Mouse (Mus musculus) MEL (cell line): ENCODE results near the gene Ccdc7a. TPM values are rescaled to one million over a fixed set of nuclear protein-coding genes. Genes with fewer than 3 reads are reported as not detected.
A peak's percentile ranks its signal among the peaks of the same experiment; 100 is the strongest.
"Not testable (repeated sequence)": the region's sequence is repeated elsewhere in the genome, so short reads cannot be mapped to it uniquely, and the experiment has no call there.

ENCODE experiments used
- DNase-seq: peaks from one replicate; pipeline ENCODE4 v3.0.0; 2011; ENCODE audit warnings: low read depth, low spot score
- H3K27ac ChIP-seq: 2 replicates; pipeline ENCODE4 v1.5.1; 2012; ENCODE audit warnings: low read depth, mild to moderate bottlenecking, control low read depth, low read length, moderate library complexity; ENCODE audit not compliant: control insufficient read depth
- H3K27me3 ChIP-seq, 2 experiments: fragments of 150-350 bp in 1 of 2; sonication (generic) in 1 of 2; 2 replicates each; pipeline ENCODE4 v1.6.1; 2012; ENCODE audit warnings: low read length in 2 of 2, mild to moderate bottlenecking in 2 of 2, improper control_type of control experiment in 1 of 2, moderate library complexity in 1 of 2; ENCODE audit not compliant: insufficient read depth in 2 of 2, control insufficient read depth in 1 of 2
- H3K36me3 ChIP-seq, 2 experiments: 2 replicates each; pipeline ENCODE4 v1.6.1; 2012 to 2014; ENCODE audit warnings: low read length in 2 of 2, improper control_type of control experiment in 1 of 2, inconsistent platforms in 1 of 2, mild to moderate bottlenecking in 1 of 2; ENCODE audit not compliant: insufficient read depth in 2 of 2, control insufficient read depth in 1 of 2
- H3K4me1 ChIP-seq, 2 experiments: fragments of 150-350 bp in 1 of 2; sonication (generic) in 1 of 2; 2 replicates each; pipeline ENCODE4 v1.6.1; 2012; ENCODE audit warnings: low read length in 2 of 2, improper control_type of control experiment in 1 of 2, mild to moderate bottlenecking in 1 of 2; ENCODE audit not compliant: insufficient read depth in 2 of 2, control insufficient read depth in 1 of 2
- H3K4me3 ChIP-seq, 2 experiments: fragments of 150-350 bp in 1 of 2; sonication (generic) in 1 of 2; 2 replicates each; pipeline ENCODE4 v1.5.1; 2012; ENCODE audit warnings: low read depth in 2 of 2, low read length in 2 of 2, mild to moderate bottlenecking in 2 of 2, moderate library complexity in 2 of 2, control low read depth in 1 of 2, improper control_type of control experiment in 1 of 2; ENCODE audit not compliant: control insufficient read depth in 1 of 2, insufficient read depth in 1 of 2
- H3K79me2 ChIP-seq: 2 replicates; pipeline ENCODE4 v1.6.1; 2012; ENCODE audit warnings: mild to moderate bottlenecking, low read length, moderate library complexity; ENCODE audit not compliant: control insufficient read depth, poor library complexity, insufficient read depth
- H3K9ac ChIP-seq: 2 replicates; pipeline ENCODE4 v1.6.1; 2012; ENCODE audit warnings: low read depth, mild to moderate bottlenecking, control low read depth, low read length, moderate library complexity; ENCODE audit not compliant: control insufficient read depth, poor library complexity, severe bottlenecking
- H3K9me3 ChIP-seq: fragments of 150-350 bp; sonication (generic); replicated peaks from 2 replicates; pipeline ENCODE4 v1.6.1; 2012; ENCODE audit warnings: mild to moderate bottlenecking, low read length, improper control_type of control experiment, moderate library complexity; ENCODE audit not compliant: insufficient read depth
- BHLHE40 ChIP-seq: IDR thresholded peaks from 2 replicates; pipeline ENCODE4 v1.6.1; 2012; ENCODE audit warnings: low read depth, mild to moderate bottlenecking, inconsistent platforms, low read length, improper control_type of control experiment, borderline replicate concordance
- CHD2 ChIP-seq: IDR thresholded peaks from 2 replicates; pipeline ENCODE4 v1.6.1; 2011; ENCODE audit warnings: low read length, improper control_type of control experiment
- CTCF ChIP-seq, 3 experiments: IDR thresholded peaks in 2 of 3; conservative IDR thresholded peaks in 1 of 3; 2 replicates each; pipeline ENCODE4 v1.5.1; 2011 to 2012; ENCODE audit warnings: low read length in 3 of 3, low read depth in 2 of 3, mild to moderate bottlenecking in 2 of 3, improper control_type of control experiment in 1 of 3, inconsistent platforms in 1 of 3, mixed read lengths in 1 of 3, moderate library complexity in 1 of 3; ENCODE audit not compliant: control insufficient read depth in 1 of 3, insufficient read depth in 1 of 3, poor library complexity in 1 of 3, severe bottlenecking in 1 of 3
- ETS1 ChIP-seq: IDR thresholded peaks from 2 replicates; pipeline ENCODE4 v1.6.1; 2012; ENCODE audit warnings: low read depth, mild to moderate bottlenecking, inconsistent platforms, low read length, improper control_type of control experiment, moderate library complexity
- GABPA ChIP-seq: IDR thresholded peaks from 2 replicates; pipeline ENCODE4 v1.6.1; 2012; ENCODE audit warnings: low read depth, mild to moderate bottlenecking, inconsistent platforms, low read length, improper control_type of control experiment, moderate library complexity
- MAZ ChIP-seq: IDR thresholded peaks from 2 replicates; pipeline ENCODE4 v1.6.1; 2012; ENCODE audit warnings: low read depth, mild to moderate bottlenecking, inconsistent platforms, low read length, improper control_type of control experiment
- MEF2A ChIP-seq: IDR thresholded peaks from 2 replicates; pipeline ENCODE4 v1.6.1; 2014; ENCODE audit warnings: low read depth, mild to moderate bottlenecking, inconsistent platforms, low read length, improper control_type of control experiment; ENCODE audit not compliant: poor library complexity, insufficient replicate concordance, severe bottlenecking; ENCODE audit errors: extremely low read depth
- MXI1 ChIP-seq: IDR thresholded peaks from 2 replicates; pipeline ENCODE4 v1.6.1; 2011; ENCODE audit warnings: mild to moderate bottlenecking, low read depth, low read length, improper control_type of control experiment
- NELFE ChIP-seq: IDR thresholded peaks from 2 replicates; pipeline ENCODE4 v1.6.1; 2011; ENCODE audit warnings: low read depth, low read length, improper control_type of control experiment
- POLR2AphosphoS2 ChIP-seq: IDR thresholded peaks from 2 replicates; pipeline ENCODE4 v1.6.1; 2011; ENCODE audit warnings: low read length, improper control_type of control experiment
- POLR2AphosphoS5 ChIP-seq: IDR thresholded peaks from 2 replicates; pipeline ENCODE4 v1.6.1; 2012; ENCODE audit warnings: low read depth, borderline replicate concordance, mild to moderate bottlenecking, inconsistent platforms, low read length, moderate library complexity, mixed read lengths
- RAD21 ChIP-seq: IDR thresholded peaks from 2 replicates; pipeline ENCODE4 v1.6.1; 2011; ENCODE audit warnings: mild to moderate bottlenecking, low read depth, low read length, improper control_type of control experiment
- RCOR1 ChIP-seq: IDR thresholded peaks from 2 replicates; pipeline ENCODE4 v1.6.1; 2012; ENCODE audit warnings: low read depth, mild to moderate bottlenecking, inconsistent platforms, low read length, improper control_type of control experiment
- SMC3 ChIP-seq: IDR thresholded peaks from 2 replicates; pipeline ENCODE4 v1.6.1; 2011; ENCODE audit warnings: low read depth, low read length, improper control_type of control experiment
- USF1 ChIP-seq: IDR thresholded peaks from 2 replicates; pipeline ENCODE4 v1.6.1; 2014; ENCODE audit warnings: low read depth, mild to moderate bottlenecking, inconsistent platforms, low read length, improper control_type of control experiment, moderate library complexity
- ZC3H11A ChIP-seq: IDR thresholded peaks from 2 replicates; pipeline ENCODE4 v1.6.1; 2012; ENCODE audit warnings: low read depth, mild to moderate bottlenecking, inconsistent platforms, low read length, improper control_type of control experiment
- ZKSCAN1 ChIP-seq: IDR thresholded peaks from 2 replicates; pipeline ENCODE4 v1.6.1; 2012; ENCODE audit warnings: low read depth, mild to moderate bottlenecking, inconsistent platforms, low read length, improper control_type of control experiment, moderate library complexity
- ZNF384 ChIP-seq: IDR thresholded peaks from 2 replicates; pipeline ENCODE4 v1.6.1; 2012; ENCODE audit warnings: low read depth, mild to moderate bottlenecking, inconsistent platforms, low read length, improper control_type of control experiment
- polyA plus RNA-seq, 2 experiments: library from polyadenylated mRNA; stranded (reverse) in 1 of 2; unstranded in 1 of 2; fragments of >175 nt in 1 of 2; fragments of >200 nt in 1 of 2; gene quantifications; 2 replicates each; pipeline versions ENCODE4 v1.2.1 to v1.2.4; 2012; ENCODE audit warnings: low replicate concordance in 2 of 2, low read depth in 1 of 2; ENCODE audit not compliant: insufficient read length in 2 of 2, insufficient read depth in 1 of 2, missing spikeins in 1 of 2
- total RNA-seq: library from RNA; depleted of rRNA; stranded (reverse); fragments of 300-350 nt; gene quantifications from 2 replicates; pipeline ENCODE4 v1.2.3, GENCODE M21; 2012

The Ccdc7a gene
- total and polyA plus RNA-seq, 3 experiments, result 0.13 TPM; not detected in 2

- not testable (repeated sequence) for H3K4me1 ChIP-seq, H3K79me2 ChIP-seq, H3K27me3 ChIP-seq
- peak; percentile 8 for DNase-seq
- TF ChIP-seq RAD21 (0 out of 2 replicates have a peak, but pooled peaks have one; percentile 10), SMC3 (peak; percentile 38), ZC3H11A (0 out of 2 replicates have a peak, but pooled peaks have one; percentile 10), CTCF (IDR thresholded peaks at IDR 0.05 in 2 of 3, conservative IDR thresholded peaks at IDR 0.05 in 1 of 3; ENCODE audit: control insufficient read depth in 1 of 3, insufficient read depth in 1 of 3, low read depth in 2 of 3, low read length in 3 of 3, poor library complexity in 1 of 3, severe bottlenecking in 1 of 3) (peak in 2 of 3 experiments; percentile 23 to 27; a peak in 3 of 6 replicates)
- TF ChIP-seq, all 39 proteins: peak for 4; not testable (repeated sequence) for 35
- not testable (repeated sequence) for H3K9me3 ChIP-seq, H3K27ac ChIP-seq, H3K9ac ChIP-seq, H3K36me3 ChIP-seq, H3K4me3 ChIP-seq
These were observed 124.2 kb downstream of the Ccdc7a start for GRCm38 (mm10) chr8:128941022-128941641.

- Histone ChIP-seq H3K9ac (no peak overlapping the region), H3K79me2 (no peaks in the 10 kb centered on the region), H3K9me3 (no peaks in the 10 kb centered on the region), H3K27ac (no peak overlapping the region), H3K4me3 (no peak overlapping the region), H3K36me3 (no peaks in the 10 kb centered on the region), H3K4me1 (no peaks in the 10 kb centered on the region), H3K27me3 (no peaks in the 10 kb centered on the region)
- TF ChIP-seq POLR2AphosphoS2, result no peak
- TF ChIP-seq CHD2, result no peak
- TF ChIP-seq ZKSCAN1, result no peak
- TF ChIP-seq RCOR1, result no peak
- TF ChIP-seq NELFE, result no peak
- TF ChIP-seq USF1, result no peak
- TF ChIP-seq POLR2AphosphoS5, result no peak
- no peak for TF ChIP-seq GABPA
- TF ChIP-seq ETS1, result no peak
- no peak for TF ChIP-seq MXI1
- TF ChIP-seq MAZ, result no peak
- no peak for TF ChIP-seq BHLHE40
- no peak for TF ChIP-seq ZNF384
- TF ChIP-seq MEF2A, result no peak
- DNase-seq, result no peak
These were observed 131.9 kb downstream of the Ccdc7a start for GRCm38 (mm10) chr8:128933446-128933845.
